Mouse (Mus musculus) spleen, embryonic (tissue): ENCODE measurements around the gene Cpsf7.

ENCODE experiments used
- CTCF ChIA-PET: fragments of 350-600 bp; sonication (Branson Sonifier 250); formaldehyde crosslinking; loops from one replicate; lab custom pipeline; 2022; lab: Charles Lee

Cpsf7 gene

GRCm38 (mm10) chr19:10525106-10525901 is at the start of gene Cpsf7:
Cpsf7 (plus strand) TSS chr19:10525266.
- CTCF ChIA-PET, result interaction anchor here (0.6 to 1.0 kb wide), 3 partner anchors 9 to 58 kb away, joined by 3 to 10 read pairs (median 4); no protein-coding TSS in a partner anchor

- CTCF ChIA-PET, result no interaction called here
Measured at GRCm38 (mm10) chr19:10479541-10479940, 45.5 kb upstream of the Cpsf7 start.

- CTCF ChIA-PET, result no interaction called here
Measured at GRCm38 (mm10) chr19:10482703-10483102, 42.4 kb upstream of the Cpsf7 start, which contains the start of gene Ppp1r32. Ppp1r32 (minus strand) TSS chr19:10482928.

- CTCF ChIA-PET, result interaction anchor here (1.3 to 1.4 kb wide), 2 partner anchors 34 to 36 kb away, joined by 3 read pairs; no protein-coding TSS in a partner anchor
Measured at GRCm38 (mm10) chr19:10486264-10486738, 38.8 kb upstream of the Cpsf7 start.

GRCm38 (mm10) chr19:10495670-10496069 is 29.4 kb upstream of the Cpsf7 start:
- CTCF ChIA-PET, result no interaction called here

- CTCF ChIA-PET, result no interaction called here
Measured at GRCm38 (mm10) chr19:10496976-10497375, 28.1 kb upstream of the Cpsf7 start.

GRCm38 (mm10) chr19:10497512-10498160 is 27.4 kb upstream of the Cpsf7 start:
- CTCF ChIA-PET, result no interaction called here

GRCm38 (mm10) chr19:10500581-10500980 is 24.5 kb upstream of the Cpsf7 start:
- CTCF ChIA-PET, result no interaction called here

- CTCF ChIA-PET, result no interaction called here
Measured at GRCm38 (mm10) chr19:10502571-10502970, 22.5 kb upstream of the Cpsf7 start.

- CTCF ChIA-PET, result no interaction called here
Measured at GRCm38 (mm10) chr19:10510759-10511330, 14.2 kb upstream of the Cpsf7 start.

GRCm38 (mm10) chr19:10520355-10520754 is 4.7 kb upstream of the Cpsf7 start:
- CTCF ChIA-PET, result no interaction called here

- CTCF ChIA-PET, result interaction anchor here (0.7 kb wide), 1 partner anchor 75 kb away, joined by 3 read pairs; no protein-coding TSS in a partner anchor
Measured at GRCm38 (mm10) chr19:10521926-10522325, 3.1 kb upstream of the Cpsf7 start.

- CTCF ChIA-PET, result interaction anchor here (0.5 to 0.7 kb wide), 5 partner anchors 19 to 1674 kb away, joined by 3 to 6 read pairs (median 3); no protein-coding TSS in a partner anchor
Measured at GRCm38 (mm10) chr19:10523483-10524080, 1.5 kb upstream of the Cpsf7 start.

- CTCF ChIA-PET, result interaction anchor here (0.6 kb wide), 1 partner anchor 59 kb away, joined by 10 read pairs; no protein-coding TSS in a partner anchor
Measured at GRCm38 (mm10) chr19:10524784-10525105, 321 bp upstream of the Cpsf7 start.

GRCm38 (mm10) chr19:10525910-10526309 is 844 bp downstream of the Cpsf7 start, which contains the start of gene Sdhaf2:
Sdhaf2 (minus strand) TSS chr19:10526142.
- CTCF ChIA-PET, result interaction anchor here (1.0 kb wide), 1 partner anchor 8 kb away, joined by 3 read pairs; no protein-coding TSS in a partner anchor

- CTCF ChIA-PET, result interaction anchor here (0.6 kb wide), 1 partner anchor 522 kb away, joined by 5 read pairs; no protein-coding TSS in a partner anchor
Measured at GRCm38 (mm10) chr19:10530082-10530481, 5.0 kb downstream of the Cpsf7 start.

GRCm38 (mm10) chr19:10539454-10539853 is 14.4 kb downstream of the Cpsf7 start:
- CTCF ChIA-PET, result interaction anchor here (1.7 kb wide), 1 partner anchor 64 kb away, joined by 6 read pairs; no protein-coding TSS in a partner anchor

GRCm38 (mm10) chr19:10555624-10556510 is 30.8 kb downstream of the Cpsf7 start, which contains the start of gene Tmem216:
Tmem216 (minus strand) TSS chr19:10556238.
- CTCF ChIA-PET, result interaction anchor here (1.1 to 1.3 kb wide), 2 partner anchors 47 to 48 kb away, joined by 4 to 6 read pairs; no protein-coding TSS in a partner anchor

- CTCF ChIA-PET, result interaction anchor here (1.3 kb wide), 1 partner anchor 47 kb away, joined by 4 read pairs; no protein-coding TSS in a partner anchor
Measured at GRCm38 (mm10) chr19:10557001-10557400, 31.9 kb downstream of the Cpsf7 start.

GRCm38 (mm10) chr19:10557430-10557829 is 32.4 kb downstream of the Cpsf7 start:
- CTCF ChIA-PET, result interaction anchor here (1.3 kb wide), 1 partner anchor 47 kb away, joined by 4 read pairs; no protein-coding TSS in a partner anchor
